Mouse (Mus musculus) limb, embryonic 13.5 days (tissue): ENCODE measurements around the gene Aurkb. TPM values are rescaled to one million over a fixed set of nuclear protein-coding genes. Genes with fewer than 3 reads are reported as not detected.
A peak's percentile ranks its signal among the peaks of the same experiment; 100 is the strongest.

Experiments used
- ATAC-seq: fragments of 200-750 bp; cut with Nextera tagmentation; 2 replicates; pipeline ENCODE4 v1.8.0; 2017; ENCODE audit warnings: low read depth, moderate number of reproducible peaks, moderate TSS enrichment; ENCODE audit not compliant: low FRiP score
- H3K27ac ChIP-seq: fragments of 300-500 bp; sonication (generic); 2 replicates; pipeline ENCODE4 v1.5.1; 2015; ENCODE audit warnings: inconsistent platforms, mild to moderate bottlenecking, moderate library complexity
- H3K27me3 ChIP-seq: fragments of 300-500 bp; sonication (generic); 2 replicates; pipeline ENCODE4 v1.6.1; 2015; ENCODE audit warnings: mild to moderate bottlenecking, inconsistent platforms
- H3K36me3 ChIP-seq: fragments of 300-500 bp; sonication (generic); 2 replicates; pipeline ENCODE4 v1.6.1; 2015; ENCODE audit warnings: inconsistent platforms, mild to moderate bottlenecking, moderate library complexity
- H3K4me1 ChIP-seq: fragments of 300-500 bp; sonication (generic); 2 replicates; pipeline ENCODE4 v1.6.1; 2015; ENCODE audit warnings: inconsistent platforms
- H3K4me2 ChIP-seq: fragments of 300-500 bp; sonication (generic); replicated peaks from 2 replicates; pipeline ENCODE4 v1.6.1; 2015; ENCODE audit warnings: inconsistent platforms, mild to moderate bottlenecking, moderate library complexity
- H3K4me3 ChIP-seq: fragments of 300-500 bp; sonication (generic); 2 replicates; pipeline ENCODE4 v1.5.1; 2015; ENCODE audit warnings: moderate library complexity, mild to moderate bottlenecking, inconsistent platforms
- H3K9ac ChIP-seq: fragments of 300-500 bp; sonication (generic); 2 replicates; pipeline ENCODE4 v1.6.1; 2015; ENCODE audit warnings: mild to moderate bottlenecking, inconsistent platforms
- H3K9me3 ChIP-seq: fragments of 300-500 bp; sonication (generic); 2 replicates; pipeline ENCODE4 v1.6.1; 2016; ENCODE audit warnings: inconsistent platforms
- WGBS: fragments of 180-500 bp; shearing (Covaris S2); methylation state at CpG from one replicate; pipeline ENCODE4 v1.1.7; 2015; 5-methylcytosine and 5-hydroxymethylcytosine counted together
- polyA plus RNA-seq: library from polyadenylated mRNA; unstranded; fragments of >200 nt; fragmentation: Nextera tagmentation; extraction: Ambion mirVana; gene quantifications from 2 replicates; pipeline ENCODE4 v1.2.1, GENCODE M21; 2015

The Aurkb gene
- polyA plus RNA-seq, 1 experiment from 2014 or later = 141 TPM

- Histone ChIP-seq H3K36me3 (no peaks in the 10 kb centered on the region), H3K4me3 (peak overlapping the region; percentile 90), H3K4me2 (peak overlapping the region; percentile 95), H3K27ac (peak overlapping the region; percentile 86; the same call in 1 of the 2 replicates), H3K27me3 (no peaks in the 10 kb centered on the region), H3K4me1 (peaks cover 33% of the 10 kb centered on the region), H3K9me3 (no peaks in the 10 kb centered on the region), H3K9ac (peak overlapping the region; percentile 88)
- WGBS = 2% methylated on average over 40 of the region's 40 CpGs
- no peak for ATAC-seq
These were observed 15.2 kb downstream of the Aurkb start for GRCm38 (mm10) chr11:69060448-69061254.

GRCm38 (mm10) chr11:69061255-69061912, 15.9 kb downstream of the Aurkb start:
- peak overlapping the region; percentile 88 for H3K9ac ChIP-seq
- no peaks in the 10 kb centered on the region for H3K36me3 ChIP-seq
- H3K9me3 ChIP-seq = no peaks in the 10 kb centered on the region
- 8% methylated on average over 17 of the region's 17 CpGs for WGBS
- peak overlapping the region; percentile 90 for H3K4me3 ChIP-seq
- H3K27me3 ChIP-seq = no peaks in the 10 kb centered on the region
- H3K4me1 ChIP-seq = peaks cover 40% of the 10 kb centered on the region
- peak overlapping the region; percentile 95 for H3K4me2 ChIP-seq
- no peak for ATAC-seq
- no peak overlapping the region for H3K27ac ChIP-seq

- under 1% methylated on average over 17 of the region's 17 CpGs for WGBS
- Histone ChIP-seq H3K4me1 (peaks cover 44% of the 10 kb centered on the region), H3K36me3 (no peaks in the 10 kb centered on the region), H3K9ac (no peak overlapping the region), H3K9me3 (no peaks in the 10 kb centered on the region), H3K27me3 (no peaks in the 10 kb centered on the region), H3K4me3 (peak overlapping the region; percentile 90), H3K4me2 (peak overlapping the region; percentile 95), H3K27ac (no peak overlapping the region)
- no peak for ATAC-seq
These were observed 16.8 kb downstream of the Aurkb start for GRCm38 (mm10) chr11:69062194-69062760.

GRCm38 (mm10) chr11:69062761-69063224, 17.3 kb downstream of the Aurkb start:
- Histone ChIP-seq H3K36me3 (no peaks in the 10 kb centered on the region), H3K27me3 (no peaks in the 10 kb centered on the region), H3K4me2 (peak overlapping the region; percentile 95), H3K9ac (peak overlapping the region; percentile 59), H3K4me3 (peak overlapping the region; percentile 90), H3K9me3 (no peaks in the 10 kb centered on the region), H3K27ac (peak overlapping the region; percentile 52; the same call in 1 of the 2 replicates), H3K4me1 (peaks cover 44% of the 10 kb centered on the region)
- WGBS = under 1% methylated on average over 19 of the region's 19 CpGs
- ATAC-seq = peak; percentile 26

- under 1% methylated on average over 31 of the region's 31 CpGs for WGBS
- H3K9me3 ChIP-seq = no peaks in the 10 kb centered on the region
- 0 out of 2 replicates have a peak, but pooled peaks have one; percentile 12 for ATAC-seq
These were observed 18.2 kb downstream of the Aurkb start for GRCm38 (mm10) chr11:69063413-69064201.

GRCm38 (mm10) chr11:69064259-69065133, 19.0 kb downstream of the Aurkb start:
- 50% methylated on average over 9 of the region's 9 CpGs for whole genome bisulfite sequencing
- Histone ChIP-seq H3K27me3 (no peaks in the 10 kb centered on the region), H3K36me3 (no peaks in the 10 kb centered on the region), H3K4me2 (peak overlapping the region; percentile 95), H3K9me3 (no peaks in the 10 kb centered on the region), H3K9ac (peak overlapping the region; percentile 78), H3K27ac (peak overlapping the region; percentile 85), H3K4me1 (peaks cover 35% of the 10 kb centered on the region), H3K4me3 (peak overlapping the region; percentile 90)
- no peak for ATAC-seq

More at GRCm38 (mm10) chr11:69063413-69064201, 18.2 kb downstream of the Aurkb start:
- no peaks in the 10 kb centered on the region for H3K36me3 ChIP-seq
- peaks cover 38% of the 10 kb centered on the region for H3K4me1 ChIP-seq
- H3K27ac ChIP-seq = peak overlapping the region; percentile 85
- H3K27me3 ChIP-seq = no peaks in the 10 kb centered on the region
- peak overlapping the region; percentile 95 for H3K4me2 ChIP-seq
- peak overlapping the region; percentile 90 for H3K4me3 ChIP-seq
- peak overlapping the region; percentile 78 for H3K9ac ChIP-seq

GRCm38 (mm10) chr11:69065394-69065925, 20.0 kb downstream of the Aurkb start:
- ATAC-seq = no peak
- H3K4me1 ChIP-seq = peaks cover 34% of the 10 kb centered on the region
- peak overlapping the region; percentile 88 for H3K4me2 ChIP-seq
- H3K4me3 ChIP-seq = peak overlapping the region; percentile 47; the same call in 1 of the 2 replicates
- WGBS = 62% methylated on average over 3 of the region's 3 CpGs
- no peaks in the 10 kb centered on the region for H3K27me3 ChIP-seq
- H3K9ac ChIP-seq = no peak overlapping the region
- no peaks in the 10 kb centered on the region for H3K36me3 ChIP-seq
- no peak overlapping the region for H3K27ac ChIP-seq
- no peaks in the 10 kb centered on the region for H3K9me3 ChIP-seq

GRCm38 (mm10) chr11:69066163-69066861, 20.9 kb downstream of the Aurkb start:
- no peak for ATAC-seq
- no peaks in the 10 kb centered on the region for H3K27me3 ChIP-seq
- 2% methylated on average over 29 of the region's 29 CpGs for WGBS

GRCm38 (mm10) chr11:69066956-69067355, 21.5 kb downstream of the Aurkb start:
- H3K36me3 ChIP-seq = no peaks in the 10 kb centered on the region
- peak overlapping the region; percentile 88 for H3K4me2 ChIP-seq
- peak overlapping the region; percentile 64; the same call in 1 of the 2 replicates for H3K9ac ChIP-seq
- peaks cover 30% of the 10 kb centered on the region for H3K4me1 ChIP-seq
- no peak overlapping the region for H3K27ac ChIP-seq
- H3K9me3 ChIP-seq = no peaks in the 10 kb centered on the region
- no peaks in the 10 kb centered on the region for H3K27me3 ChIP-seq
- no peak for ATAC-seq
- peak overlapping the region; percentile 47 for H3K4me3 ChIP-seq
- 9% methylated on average over 8 of the region's 8 CpGs for WGBS

More at GRCm38 (mm10) chr11:69066163-69066861, 20.9 kb downstream of the Aurkb start:
- H3K27ac ChIP-seq = no peak overlapping the region
- H3K4me3 ChIP-seq = peak overlapping the region; percentile 47
- H3K9ac ChIP-seq = peak overlapping the region; percentile 64
- H3K4me2 ChIP-seq = peak overlapping the region; percentile 88
- no peaks in the 10 kb centered on the region for H3K36me3 ChIP-seq
- no peaks in the 10 kb centered on the region for H3K9me3 ChIP-seq
- H3K4me1 ChIP-seq = peaks cover 30% of the 10 kb centered on the region

GRCm38 (mm10) chr11:69067601-69068000, 22.2 kb downstream of the Aurkb start:
- Histone ChIP-seq H3K4me3 (no peak overlapping the region), H3K9ac (no peak overlapping the region), H3K36me3 (no peaks in the 10 kb centered on the region), H3K27me3 (no peaks in the 10 kb centered on the region), H3K27ac (no peak overlapping the region), H3K4me2 (no peak overlapping the region), H3K9me3 (no peaks in the 10 kb centered on the region), H3K4me1 (peaks cover 37% of the 10 kb centered on the region)
- ATAC-seq = no peak
- 59% methylated on average over 6 of the region's 6 CpGs for WGBS
